Mouse (Mus musculus) midbrain, postnatal 0 days (tissue): ENCODE data around the gene Abhd12. TPM values are rescaled to one million over a fixed set of nuclear protein-coding genes. Genes with fewer than 3 reads are reported as not detected.

ENCODE experiments used
- ATAC-seq: fragments of 200-750 bp; cut with Nextera tagmentation; 2 replicates; pipeline ENCODE4 v1.8.0; 2017; ENCODE audit warnings: moderate number of reproducible peaks, mild to moderate bottlenecking, moderate TSS enrichment, moderate library complexity; ENCODE audit not compliant: low FRiP score
- DNase-seq: peaks from one replicate; pipeline ENCODE4 v3.0.0-alpha.2; 2015; ENCODE audit warnings: low spot score
- H3K27ac ChIP-seq: fragments of 300-500 bp; sonication (generic); 2 replicates; pipeline ENCODE4 v1.5.1; 2014; ENCODE audit warnings: low read depth, mild to moderate bottlenecking, low read length, mixed read lengths
- H3K27me3 ChIP-seq: fragments of 300-500 bp; sonication (generic); 2 replicates; pipeline ENCODE4 v1.6.1; 2014; ENCODE audit warnings: low read length, control low read depth, mixed read lengths; ENCODE audit not compliant: insufficient read depth
- H3K36me3 ChIP-seq: fragments of 300-500 bp; sonication (generic); 2 replicates; pipeline ENCODE4 v1.6.1; 2014; ENCODE audit warnings: low read length, control low read depth, mixed read lengths; ENCODE audit not compliant: insufficient read depth
- H3K4me1 ChIP-seq: fragments of 300-500 bp; sonication (generic); 2 replicates; pipeline ENCODE4 v1.6.1; 2014; ENCODE audit warnings: mild to moderate bottlenecking, control low read depth, antibody characterized with exemption, low read length, mixed read lengths; ENCODE audit not compliant: insufficient read depth
- H3K4me2 ChIP-seq: fragments of 300-500 bp; sonication (generic); 2 replicates; pipeline ENCODE4 v1.6.1; 2014; ENCODE audit warnings: low read depth, mild to moderate bottlenecking, low read length, mixed read lengths; ENCODE audit not compliant: poor library complexity, severe bottlenecking
- H3K4me3 ChIP-seq: fragments of 300-500 bp; sonication (generic); 2 replicates; pipeline ENCODE4 v1.5.1; 2014; ENCODE audit warnings: low read depth, mild to moderate bottlenecking, low read length, moderate library complexity
- H3K9ac ChIP-seq: fragments of 300-500 bp; sonication (generic); replicated peaks from 2 replicates; pipeline ENCODE4 v1.6.1; 2014; ENCODE audit warnings: mild to moderate bottlenecking, low read length, moderate library complexity, mixed read lengths; ENCODE audit not compliant: poor library complexity, severe bottlenecking
- H3K9me3 ChIP-seq: fragments of 300-500 bp; sonication (generic); 2 replicates; pipeline ENCODE4 v1.6.1; 2016; ENCODE audit warnings: low read length, control low read depth
- CTCF ChIP-seq: IDR thresholded peaks from 2 replicates; pipeline ENCODE4 v1.5.1; 2016; ENCODE audit warnings: antibody characterized with exemption, mild to moderate bottlenecking
- WGBS: fragments of 180-500 bp; shearing (Covaris S2); extraction: QIAGEN DNeasy Blood & Tissue Kit; methylation state at CpG from one replicate; pipeline ENCODE4 v1.1.7; 2014; 5-methylcytosine and 5-hydroxymethylcytosine counted together
- polyA plus RNA-seq: library from polyadenylated mRNA; unstranded; fragments of >200 nt; fragmentation: Nextera tagmentation; extraction: Ambion mirVana; gene quantifications from 2 replicates; pipeline ENCODE4 v1.2.1, GENCODE M21; 2015
- total RNA-seq: library from RNA; depleted of rRNA; stranded (reverse); fragments of >200 nt; gene quantifications from 2 replicates; pipeline ENCODE4 v1.2.3, GENCODE M21; 2014

Gene Abhd12
- total and polyA plus RNA-seq, 2 experiments from 2014 or later = 144 to 156 TPM

- Histone ChIP-seq H3K27me3 (no peaks in the 10 kb centered on the region), H3K9me3 (no peaks in the 10 kb centered on the region), H3K27ac (no peak overlapping the region), H3K36me3 (no peaks in the 10 kb centered on the region), H3K4me2 (no peak overlapping the region), H3K9ac (no peak overlapping the region), H3K4me3 (no peak overlapping the region), H3K4me1 (no peaks in the 10 kb centered on the region)
- WGBS = 92% methylated on average over 1 of the region's 1 CpGs
- DNase-seq = no peak
- ATAC-seq = no peak
- no peak for TF ChIP-seq CTCF
Observed at GRCm38 (mm10) chr2:150869446-150869845, 35.1 kb downstream of the Abhd12 start.

- Histone ChIP-seq H3K9me3 (no peaks in the 10 kb centered on the region), H3K4me2 (no peak overlapping the region), H3K27me3 (no peaks in the 10 kb centered on the region), H3K27ac (no peak overlapping the region), H3K9ac (no peak overlapping the region), H3K4me3 (no peak overlapping the region), H3K36me3 (no peaks in the 10 kb centered on the region), H3K4me1 (no peaks in the 10 kb centered on the region)
- no peak for TF ChIP-seq CTCF
- DNase-seq (no peak), ATAC-seq (no peak)
- WGBS = 99% methylated on average over 2 of the region's 2 CpGs
Observed at GRCm38 (mm10) chr2:150867021-150867420, 37.5 kb downstream of the Abhd12 start.

- H3K4me3 ChIP-seq = no peak overlapping the region
- no peak overlapping the region for H3K9ac ChIP-seq
- 0 out of 2 replicates have a peak, but pooled peaks cover 3% of the 10 kb centered on the region for H3K36me3 ChIP-seq
- DNase-seq (no peak), ATAC-seq (no peak)
- H3K4me2 ChIP-seq = no peak overlapping the region
- 95% methylated on average over 2 of the region's 2 CpGs for WGBS
- no peaks in the 10 kb centered on the region for H3K27me3 ChIP-seq
- H3K4me1 ChIP-seq = no peaks in the 10 kb centered on the region
- H3K27ac ChIP-seq = no peak overlapping the region
- TF ChIP-seq CTCF = peak; percentile 19; the same call in 1 of the 2 replicates
- no peaks in the 10 kb centered on the region for H3K9me3 ChIP-seq
Observed at GRCm38 (mm10) chr2:150861128-150861527, 43.4 kb downstream of the Abhd12 start.

GRCm38 (mm10) chr2:150859709-150860470 lies 44.7 kb downstream of the Abhd12 start:
- no peak for TF ChIP-seq CTCF
- 82% methylated on average over 11 of the region's 11 CpGs for WGBS
- no peak overlapping the region for H3K4me2 ChIP-seq

GRCm38 (mm10) chr2:150858724-150859487 lies 45.6 kb downstream of the Abhd12 start:
- 93% methylated on average over 9 of the region's 9 CpGs for WGBS
- DNase-seq = no peak
- no peak for TF ChIP-seq CTCF
- H3K36me3 ChIP-seq = 0 out of 2 replicates have a peak, but pooled peaks cover 6% of the 10 kb centered on the region
- no peaks in the 10 kb centered on the region for H3K9me3 ChIP-seq
- no peaks in the 10 kb centered on the region for H3K4me1 ChIP-seq
- no peak for ATAC-seq
- H3K27ac ChIP-seq = no peak overlapping the region
- H3K4me2 ChIP-seq = no peak overlapping the region
- no peak overlapping the region for H3K9ac ChIP-seq
- H3K4me3 ChIP-seq = no peak overlapping the region
- H3K27me3 ChIP-seq = no peaks in the 10 kb centered on the region

More at GRCm38 (mm10) chr2:150859709-150860470, 44.7 kb downstream of the Abhd12 start:
- Histone ChIP-seq H3K27ac (no peak overlapping the region), H3K9ac (no peak overlapping the region), H3K9me3 (no peaks in the 10 kb centered on the region), H3K27me3 (no peaks in the 10 kb centered on the region), H3K4me3 (no peak overlapping the region), H3K4me1 (no peaks in the 10 kb centered on the region), H3K36me3 (0 out of 2 replicates have a peak, but pooled peaks cover 6% of the 10 kb centered on the region)
- no peak for ATAC-seq
- no peak for DNase-seq

GRCm38 (mm10) chr2:150855186-150855585 lies 49.4 kb downstream of the Abhd12 start:
- Histone ChIP-seq H3K4me2 (no peak overlapping the region), H3K27ac (no peak overlapping the region), H3K4me1 (no peaks in the 10 kb centered on the region), H3K4me3 (no peak overlapping the region), H3K9ac (no peak overlapping the region), H3K9me3 (no peaks in the 10 kb centered on the region), H3K36me3 (0 out of 2 replicates have a peak, but pooled peaks cover 6% of the 10 kb centered on the region), H3K27me3 (no peaks in the 10 kb centered on the region)
- TF ChIP-seq CTCF = no peak
- DNase-seq = no peak
- no peak for ATAC-seq
